Mouse (Mus musculus) liver, adult (tissue): ENCODE results near the gene Gm6217.

ENCODE experiments used
- GATA4 ChIP-seq: IDR thresholded peaks from 2 replicates; pipeline ENCODE4 v1.6.1; 2014; ENCODE audit warnings: mild to moderate bottlenecking, low read length; ENCODE audit not compliant: insufficient replicate concordance

Gene Gm6217

GRCm38 (mm10) chr1:82900567-82900966 is 30.6 kb downstream of the Gm6217 start:
- no peak for TF ChIP-seq GATA4

DNA sequence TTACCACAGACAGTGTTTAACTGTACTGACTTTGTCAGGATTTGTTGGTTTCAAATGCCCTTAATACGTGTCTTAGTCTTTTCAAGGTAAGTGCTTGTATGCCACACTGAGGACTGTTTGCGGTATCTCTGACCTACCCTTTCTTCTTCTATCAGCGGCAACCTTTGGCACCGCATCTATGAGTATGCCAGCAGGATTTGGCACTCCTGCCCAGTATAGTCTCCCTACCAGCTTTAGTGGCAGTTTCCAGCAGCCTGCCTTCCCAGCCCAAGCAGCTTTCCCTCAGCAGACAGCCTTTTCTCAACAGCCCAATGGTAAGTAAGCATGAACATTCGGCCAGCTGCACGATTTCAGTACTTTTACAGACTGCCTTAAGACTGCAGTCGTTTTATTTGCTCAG is 37.9 kb downstream of the Gm6217 start:
- no peak for TF ChIP-seq GATA4
